Mouse (Mus musculus): ENCODE results near the gene A130010J15Rik. TPM values are rescaled to one million over a fixed set of nuclear protein-coding genes. Genes with fewer than 3 reads are reported as not detected.

Gene A130010J15Rik
- polyA plus RNA-seq, 1 experiment from 2014 or later: 13.7 TPM

DNA sequence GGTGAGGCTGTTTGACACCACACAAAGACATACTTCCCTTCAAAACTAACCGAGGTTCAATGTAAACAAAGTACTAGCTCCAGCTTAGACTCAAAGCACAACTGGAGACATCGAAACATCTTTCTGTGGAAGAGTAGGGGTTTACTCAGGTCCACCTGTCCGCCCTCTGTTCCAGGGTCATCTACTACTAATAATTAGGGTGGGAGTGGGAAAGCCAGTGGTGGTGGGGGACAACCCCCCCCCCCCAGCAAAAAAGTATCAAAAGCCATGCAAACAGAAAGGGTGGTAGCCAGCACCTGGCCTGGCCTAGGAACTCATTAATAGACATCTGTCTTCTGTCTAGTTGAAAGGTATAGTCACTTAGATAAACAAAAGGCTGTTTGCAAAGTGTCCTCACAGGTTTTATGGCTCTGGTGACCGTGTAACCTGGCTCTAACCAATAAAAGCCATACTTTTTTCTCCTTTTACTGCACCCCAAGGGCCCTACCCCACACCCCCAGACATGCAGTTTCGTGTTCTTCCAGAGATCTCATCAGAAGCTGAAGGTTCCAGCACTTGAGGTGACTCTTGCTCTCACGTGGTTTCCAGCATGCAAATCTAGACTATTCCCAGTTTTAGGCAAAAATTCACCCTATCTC, 36.4 kb upstream of the A130010J15Rik start:
- no peaks in the 10 kb centered on the region for H3K27me3 ChIP-seq (replicated peaks; ENCODE audit: control insufficient read depth, insufficient read depth, low read length)

DNA sequence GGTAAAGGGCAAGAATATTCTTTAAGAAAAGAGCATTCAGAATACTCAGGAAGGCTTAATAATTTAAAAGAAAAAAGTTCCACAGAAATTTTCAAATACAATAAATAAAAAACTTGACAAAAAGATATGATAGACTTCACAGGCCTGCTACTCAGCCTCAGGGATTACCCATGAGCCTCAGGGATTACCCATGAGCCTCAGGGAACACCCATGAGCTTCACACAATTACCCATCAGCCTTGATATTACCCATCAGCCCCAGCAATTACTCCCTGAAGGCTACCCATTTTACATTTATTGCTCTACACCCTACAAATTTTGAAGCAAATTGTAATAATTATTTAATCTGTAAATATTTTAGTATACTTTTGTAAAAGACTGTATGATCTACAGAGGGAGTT, 35.5 kb upstream of the A130010J15Rik start:
- H3K4me1 ChIP-seq (ENCODE audit: control insufficient read depth, insufficient read depth, low read length): peaks cover 10% of the 10 kb centered on the region
- H3K9ac ChIP-seq (ENCODE audit: low read depth, low read length): no peak overlapping the region
- H3K27me3 ChIP-seq (replicated peaks; ENCODE audit: control insufficient read depth, insufficient read depth, low read length): no peaks in the 10 kb centered on the region
- H3K4me2 ChIP-seq (ENCODE audit: low read depth, low read length): no peak overlapping the region
- 0 out of 2 replicates have a peak, but pooled peaks cover 4% of the 10 kb centered on the region for H3K36me3 ChIP-seq (ENCODE audit: control insufficient read depth, insufficient read depth, low read length)
- no peak for ATAC-seq
- H3K4me3 ChIP-seq (ENCODE audit: low read length): no peak overlapping the region
- no peaks in the 10 kb centered on the region for H3K9me3 ChIP-seq (ENCODE audit: control insufficient read depth, low read length)
- no peak overlapping the region for H3K27ac ChIP-seq (ENCODE audit: low read length)

More for the DNA sequence above, 36.4 kb upstream of the A130010J15Rik start:
- H3K9ac ChIP-seq (ENCODE audit: low read depth, low read length): no peak overlapping the region
- peak overlapping the region; percentile 81 for H3K27ac ChIP-seq (ENCODE audit: low read length)
- H3K4me2 ChIP-seq (ENCODE audit: low read depth, low read length): 0 out of 2 replicates have a peak overlapping the region, but pooled peaks have one; percentile 13
- H3K4me1 ChIP-seq (ENCODE audit: control insufficient read depth, insufficient read depth, low read length): peaks cover 10% of the 10 kb centered on the region
- WGBS: 34% methylated on average over 6 of the region's 6 CpGs
- no peak overlapping the region for H3K4me3 ChIP-seq (ENCODE audit: low read length)
- no peaks in the 10 kb centered on the region for H3K9me3 ChIP-seq (ENCODE audit: control insufficient read depth, low read length)
- 0 out of 2 replicates have a peak, but pooled peaks cover 4% of the 10 kb centered on the region for H3K36me3 ChIP-seq (ENCODE audit: control insufficient read depth, insufficient read depth, low read length)
- peak; percentile 88 for ATAC-seq

DNA sequence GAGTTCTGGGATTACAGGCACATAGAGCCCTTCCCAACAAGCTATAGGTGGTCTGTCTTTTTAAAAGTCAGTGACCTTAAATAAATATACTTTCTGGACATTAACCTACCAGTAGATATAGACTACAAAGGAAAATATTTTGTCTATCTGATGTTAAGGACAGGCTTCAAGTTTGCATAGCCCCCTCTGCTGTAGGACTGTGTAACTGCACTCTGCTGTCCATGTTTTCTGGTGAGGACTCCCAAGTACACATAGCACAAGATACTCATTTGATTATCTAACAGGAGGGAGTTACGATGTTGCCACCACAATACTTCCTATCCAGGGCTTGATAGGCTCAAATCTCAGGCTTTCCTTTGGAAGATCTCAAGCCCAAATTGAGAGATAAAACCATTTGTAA, 34.1 kb upstream of the A130010J15Rik start:
- Histone ChIP-seq H3K27ac (ENCODE audit: low read length) (no peak overlapping the region), H3K4me2 (ENCODE audit: low read depth, low read length) (no peak overlapping the region), H3K4me1 (ENCODE audit: control insufficient read depth, insufficient read depth, low read length) (peaks cover 10% of the 10 kb centered on the region), H3K27me3 (replicated peaks; ENCODE audit: control insufficient read depth, insufficient read depth, low read length) (no peaks in the 10 kb centered on the region), H3K9me3 (ENCODE audit: control insufficient read depth, low read length) (no peaks in the 10 kb centered on the region), H3K36me3 (ENCODE audit: control insufficient read depth, insufficient read depth, low read length) (no peaks in the 10 kb centered on the region), H3K4me3 (ENCODE audit: low read length) (no peak overlapping the region), H3K9ac (ENCODE audit: low read depth, low read length) (no peak overlapping the region)
- no peak for ATAC-seq
- 94% methylated on average over 1 of the region's 1 CpGs for WGBS

DNA sequence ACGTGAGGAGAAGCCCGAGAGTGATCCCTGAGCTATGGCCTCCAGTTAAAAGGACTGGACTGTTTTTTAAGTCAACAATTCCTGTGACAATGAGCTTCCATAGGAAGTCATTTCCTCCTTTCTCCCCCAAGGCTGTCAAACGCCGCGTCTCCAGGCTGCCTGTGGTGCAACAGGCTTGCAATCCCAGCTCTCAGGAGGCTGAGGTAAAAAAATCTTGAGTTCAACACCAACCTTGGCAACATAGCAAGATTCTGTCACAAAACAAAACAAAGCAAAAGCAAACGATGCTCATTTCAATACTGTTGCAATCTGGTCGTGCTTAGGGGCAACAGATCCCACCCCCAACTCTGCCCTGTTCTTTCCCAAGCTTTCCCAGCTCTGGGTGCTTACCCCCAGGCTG, 29.8 kb upstream of the A130010J15Rik start:
- Histone ChIP-seq H3K4me2 (ENCODE audit: low read depth, low read length) (no peak overlapping the region), H3K9ac (ENCODE audit: low read depth, low read length) (peak overlapping the region; percentile 21; the same call in 1 of the 2 replicates), H3K36me3 (ENCODE audit: control insufficient read depth, insufficient read depth, low read length) (no peaks in the 10 kb centered on the region), H3K4me1 (ENCODE audit: control insufficient read depth, insufficient read depth, low read length) (no peaks in the 10 kb centered on the region), H3K27me3 (replicated peaks; ENCODE audit: control insufficient read depth, insufficient read depth, low read length) (no peaks in the 10 kb centered on the region), H3K9me3 (ENCODE audit: control insufficient read depth, low read length) (no peaks in the 10 kb centered on the region), H3K4me3 (ENCODE audit: low read length) (no peak overlapping the region), H3K27ac (ENCODE audit: low read length) (peak overlapping the region; percentile 28; the same call in 1 of the 2 replicates)
- ATAC-seq: 0 out of 2 replicates have a peak, but pooled peaks have one; percentile 9
- 30% methylated on average over 7 of the region's 7 CpGs for WGBS

DNA sequence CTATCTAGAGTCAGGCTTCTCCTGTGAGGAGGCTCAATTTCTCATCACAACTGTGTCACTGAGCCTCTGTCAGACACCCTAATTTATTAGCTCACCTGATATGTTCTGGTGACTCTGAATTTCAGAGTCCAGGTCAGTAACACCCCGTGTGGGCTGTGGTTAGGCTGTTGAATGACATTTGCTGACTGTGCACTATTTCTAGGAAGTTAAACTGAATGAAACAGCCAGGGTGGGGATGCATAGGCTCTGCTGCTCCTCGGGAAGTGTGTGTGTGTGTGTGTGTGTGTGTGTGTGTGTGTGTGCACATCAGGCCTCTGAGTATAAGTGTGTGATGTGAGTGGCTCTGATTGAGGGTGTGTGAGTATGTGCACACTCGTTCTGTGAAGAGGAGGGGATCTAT, 29.2 kb upstream of the A130010J15Rik start:
- Histone ChIP-seq H3K4me1 (ENCODE audit: control insufficient read depth, insufficient read depth, low read length) (no peaks in the 10 kb centered on the region), H3K9me3 (ENCODE audit: control insufficient read depth, low read length) (no peaks in the 10 kb centered on the region), H3K36me3 (ENCODE audit: control insufficient read depth, insufficient read depth, low read length) (no peaks in the 10 kb centered on the region), H3K4me3 (ENCODE audit: low read length) (no peak overlapping the region), H3K27ac (ENCODE audit: low read length) (peak overlapping the region; percentile 28; the same call in 1 of the 2 replicates), H3K27me3 (replicated peaks; ENCODE audit: control insufficient read depth, insufficient read depth, low read length) (no peaks in the 10 kb centered on the region), H3K4me2 (ENCODE audit: low read depth, low read length) (no peak overlapping the region), H3K9ac (ENCODE audit: low read depth, low read length) (peak overlapping the region; percentile 21; the same call in 1 of the 2 replicates)
- 31% methylated on average over 3 of the region's 3 CpGs for WGBS
- peak; percentile 80 for ATAC-seq

DNA sequence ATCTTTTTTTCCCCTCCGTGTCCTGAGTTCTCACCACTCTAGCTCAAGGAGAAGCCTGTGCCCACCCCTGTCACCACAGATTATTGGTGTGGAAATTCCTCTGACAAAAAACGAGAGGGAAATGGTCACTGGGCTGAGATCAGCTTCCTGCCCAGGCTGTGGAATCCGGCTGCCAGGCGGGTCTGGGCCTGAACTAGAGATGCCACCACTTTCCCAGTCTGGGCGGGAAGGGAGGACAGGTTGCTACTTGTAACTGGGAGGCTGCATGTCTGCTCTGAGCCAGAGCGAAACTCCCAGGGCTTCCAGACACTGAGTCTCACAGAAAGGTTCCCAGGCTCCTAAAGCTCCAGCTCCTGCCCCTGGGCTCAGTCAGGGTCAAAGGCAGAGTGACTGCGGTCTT, 26.7 kb upstream of the A130010J15Rik start:
- no peaks in the 10 kb centered on the region for H3K27me3 ChIP-seq (replicated peaks; ENCODE audit: control insufficient read depth, insufficient read depth, low read length)
- no peaks in the 10 kb centered on the region for H3K4me1 ChIP-seq (ENCODE audit: control insufficient read depth, insufficient read depth, low read length)
- H3K9me3 ChIP-seq (ENCODE audit: control insufficient read depth, low read length): no peaks in the 10 kb centered on the region
- 64% methylated on average over 7 of the region's 7 CpGs for WGBS
- no peak overlapping the region for H3K27ac ChIP-seq (ENCODE audit: low read length)
- H3K9ac ChIP-seq (ENCODE audit: low read depth, low read length): no peak overlapping the region
- H3K4me3 ChIP-seq (ENCODE audit: low read length): no peak overlapping the region
- no peak overlapping the region for H3K4me2 ChIP-seq (ENCODE audit: low read depth, low read length)
- no peaks in the 10 kb centered on the region for H3K36me3 ChIP-seq (ENCODE audit: control insufficient read depth, insufficient read depth, low read length)
- no peak for ATAC-seq

DNA sequence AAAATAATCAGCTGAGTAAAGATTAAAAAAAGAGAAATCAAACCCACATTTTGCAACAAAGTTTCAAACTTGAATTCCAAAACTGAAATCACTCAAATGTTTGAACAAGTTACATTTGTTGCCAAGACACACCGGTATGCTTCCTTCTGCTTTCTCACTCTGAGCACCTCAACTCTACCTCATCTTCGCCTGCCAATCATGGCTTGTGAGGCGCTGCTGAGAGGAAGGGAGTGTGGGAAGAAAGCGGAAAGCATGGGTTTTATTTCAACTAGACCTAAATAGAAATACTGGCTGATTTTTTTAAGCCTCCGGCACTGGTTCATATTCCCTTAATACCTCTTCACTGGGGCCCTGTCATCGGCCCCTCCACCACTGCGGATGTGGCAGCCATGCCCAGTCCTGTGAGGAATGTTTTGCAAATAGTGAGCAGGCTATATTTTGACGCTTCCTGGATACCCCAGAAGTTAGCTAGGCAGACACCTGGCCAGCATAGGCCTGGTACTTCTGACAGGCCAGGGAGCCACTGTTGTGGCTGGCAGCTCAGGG, 25.3 kb upstream of the A130010J15Rik start:
- ATAC-seq: no peak
- no peaks in the 10 kb centered on the region for H3K9me3 ChIP-seq (ENCODE audit: control insufficient read depth, low read length)
- H3K4me3 ChIP-seq (ENCODE audit: low read length): no peak overlapping the region
- no peak overlapping the region for H3K9ac ChIP-seq (ENCODE audit: low read depth, low read length)
- 84% methylated on average over 8 of the region's 8 CpGs for WGBS
- no peak overlapping the region for H3K4me2 ChIP-seq (ENCODE audit: low read depth, low read length)
- no peaks in the 10 kb centered on the region for H3K27me3 ChIP-seq (replicated peaks; ENCODE audit: control insufficient read depth, insufficient read depth, low read length)
- no peaks in the 10 kb centered on the region for H3K4me1 ChIP-seq (ENCODE audit: control insufficient read depth, insufficient read depth, low read length)
- H3K27ac ChIP-seq (ENCODE audit: low read length): no peak overlapping the region
- no peaks in the 10 kb centered on the region for H3K36me3 ChIP-seq (ENCODE audit: control insufficient read depth, insufficient read depth, low read length)

DNA sequence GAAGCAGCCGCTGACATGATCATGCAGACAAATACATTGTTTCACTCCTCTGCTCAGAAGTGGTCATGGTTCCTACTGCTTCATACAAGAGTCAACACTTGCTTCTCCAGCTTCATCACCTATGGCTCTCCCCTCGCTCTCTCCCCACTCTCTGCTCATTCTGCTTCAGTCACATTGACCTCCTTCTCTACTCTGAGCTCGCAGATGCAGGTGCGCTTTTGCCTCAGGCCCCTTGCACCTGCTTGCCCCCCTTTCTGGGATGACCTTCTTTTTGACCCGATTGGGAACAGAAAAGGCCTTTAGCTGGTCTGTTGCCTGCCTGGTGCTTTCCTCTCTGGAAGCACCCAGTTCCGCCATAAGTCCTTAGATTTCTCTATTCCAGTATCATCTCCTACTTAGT, 23.3 kb upstream of the A130010J15Rik start:
- Histone ChIP-seq H3K4me1 (ENCODE audit: control insufficient read depth, insufficient read depth, low read length) (no peaks in the 10 kb centered on the region), H3K9me3 (ENCODE audit: control insufficient read depth, low read length) (no peaks in the 10 kb centered on the region), H3K27ac (ENCODE audit: low read length) (no peak overlapping the region), H3K4me3 (ENCODE audit: low read length) (no peak overlapping the region), H3K27me3 (replicated peaks; ENCODE audit: control insufficient read depth, insufficient read depth, low read length) (no peaks in the 10 kb centered on the region), H3K36me3 (ENCODE audit: control insufficient read depth, insufficient read depth, low read length) (no peaks in the 10 kb centered on the region), H3K9ac (ENCODE audit: low read depth, low read length) (no peak overlapping the region), H3K4me2 (ENCODE audit: low read depth, low read length) (no peak overlapping the region)
- ATAC-seq: no peak
- 90% methylated on average over 6 of the region's 6 CpGs for WGBS

DNA sequence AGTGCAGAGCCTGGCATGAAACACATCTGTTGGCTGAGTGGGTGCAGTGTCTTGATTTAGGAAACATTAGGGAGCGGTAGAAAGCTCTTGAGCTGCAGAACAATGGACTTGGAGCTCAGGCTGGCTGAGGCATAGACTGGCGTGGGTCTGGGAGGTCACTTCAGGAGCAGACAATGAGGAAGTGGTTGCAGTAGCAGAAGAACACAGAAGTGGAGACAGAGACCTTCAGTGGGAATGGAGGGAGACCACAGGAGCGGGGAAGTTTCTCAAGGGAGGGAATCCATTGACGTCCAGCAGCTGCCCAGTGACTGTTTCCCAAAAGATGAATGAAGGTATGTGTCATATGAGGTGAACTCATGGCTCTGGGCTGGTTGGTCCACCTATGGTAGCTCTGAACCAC, 22.7 kb upstream of the A130010J15Rik start:
- no peaks in the 10 kb centered on the region for H3K27me3 ChIP-seq (replicated peaks; ENCODE audit: control insufficient read depth, insufficient read depth, low read length)
- H3K4me3 ChIP-seq (ENCODE audit: low read length): no peak overlapping the region
- no peaks in the 10 kb centered on the region for H3K36me3 ChIP-seq (ENCODE audit: control insufficient read depth, insufficient read depth, low read length)
- no peak overlapping the region for H3K27ac ChIP-seq (ENCODE audit: low read length)
- H3K9ac ChIP-seq (ENCODE audit: low read depth, low read length): no peak overlapping the region
- H3K4me2 ChIP-seq (ENCODE audit: low read depth, low read length): no peak overlapping the region
- WGBS: 82% methylated on average over 4 of the region's 4 CpGs
- no peaks in the 10 kb centered on the region for H3K4me1 ChIP-seq (ENCODE audit: control insufficient read depth, insufficient read depth, low read length)
- ATAC-seq: no peak
- no peaks in the 10 kb centered on the region for H3K9me3 ChIP-seq (ENCODE audit: control insufficient read depth, low read length)
